Mouse (Mus musculus) heart, adult 2 months (tissue): ENCODE data around the gene Srcin1.

Experiments
- CTCF ChIP-seq: fragments of 200-600 bp; IDR thresholded peaks from 2 replicates; pipeline ENCODE4 v1.8.1; 2022; ENCODE audit warnings: antibody characterized with exemption, mild to moderate bottlenecking, moderate library complexity
- EP300 ChIP-seq: fragments of 200-500 bp; IDR thresholded peaks from 2 replicates; pipeline ENCODE4 v1.6.1; 2011; ENCODE audit warnings: low read depth, low read length, control low read depth; ENCODE audit not compliant: insufficient read depth
- POLR2A ChIP-seq: fragments of 200-500 bp; IDR thresholded peaks from 2 replicates; pipeline ENCODE4 v1.6.1; 2011; ENCODE audit warnings: mild to moderate bottlenecking, low read depth, low read length, control low read depth; ENCODE audit not compliant: insufficient read depth

- TF ChIP-seq POLR2A: no peak
- TF ChIP-seq EP300: no peak
- TF ChIP-seq CTCF: no peak
Measured at GRCm38 (mm10) chr11:97502846-97503245, 73.1 kb downstream of the Srcin1 start.
